Mouse (Mus musculus): ENCODE measurements around the gene Grwd1. TPM values are rescaled to one million over a fixed set of nuclear protein-coding genes. Genes with fewer than 3 reads are reported as not detected.
A peak's percentile ranks its signal among the peaks of the same experiment; 100 is the strongest.

Grwd1 gene
- polyA plus RNA-seq, 1 experiment from 2014 or later = 76.5 TPM

DNA sequence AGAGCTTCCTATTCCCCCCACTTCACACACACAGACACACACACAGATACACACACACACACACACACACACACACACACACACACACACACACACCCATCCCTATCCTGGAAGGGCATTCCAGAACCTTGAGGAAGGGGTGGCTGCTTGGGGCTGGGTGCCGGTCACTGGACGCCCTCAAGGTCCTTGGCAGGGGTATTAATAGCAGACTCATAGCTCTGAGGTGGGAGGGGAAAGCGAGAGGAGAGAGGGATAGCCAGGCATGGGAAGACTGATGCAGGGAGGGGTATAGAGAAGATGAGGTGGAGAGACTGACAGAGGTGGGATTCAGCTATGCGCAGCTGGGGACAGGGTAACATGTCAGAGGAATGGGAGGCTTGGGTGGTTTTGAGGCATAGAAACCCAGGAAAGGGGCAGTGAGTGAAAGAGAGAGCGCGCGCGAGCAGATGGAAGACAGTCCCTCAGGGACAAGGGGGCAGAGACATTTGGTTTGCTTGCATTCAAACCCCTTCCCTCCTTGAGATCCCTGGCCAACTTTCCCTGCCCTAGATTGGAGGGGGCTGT, 38.4 kb upstream of the Grwd1 start:
- H3K27me3 ChIP-seq (ENCODE audit: control insufficient read depth, insufficient read depth, low read length) = peaks cover 37% of the 10 kb centered on the region
- no peaks in the 10 kb centered on the region for H3K9me3 ChIP-seq (ENCODE audit: control insufficient read depth, low read length)
- no peak overlapping the region for H3K4me3 ChIP-seq (ENCODE audit: low read depth, low read length)
- DNase-seq (ENCODE audit: low spot score) = no peak
- peak overlapping the region; percentile 51 for H3K4me2 ChIP-seq (ENCODE audit: low read depth)
- no peak overlapping the region for H3K27ac ChIP-seq (ENCODE audit: low read depth, low read length)
- no peak for ATAC-seq (ENCODE audit: insufficient read depth, low FRiP score, low TSS enrichment)
- H3K9ac ChIP-seq (ENCODE audit: low read length) = 0 out of 2 replicates have a peak overlapping the region, but pooled peaks have one; percentile 29
- no peaks in the 10 kb centered on the region for H3K36me3 ChIP-seq (ENCODE audit: control insufficient read depth, insufficient read depth, low read length)
- peaks cover 25% of the 10 kb centered on the region for H3K4me1 ChIP-seq (ENCODE audit: control insufficient read depth, insufficient read depth, low read length)
- 5% methylated on average over 8 of the region's 8 CpGs for WGBS

DNA sequence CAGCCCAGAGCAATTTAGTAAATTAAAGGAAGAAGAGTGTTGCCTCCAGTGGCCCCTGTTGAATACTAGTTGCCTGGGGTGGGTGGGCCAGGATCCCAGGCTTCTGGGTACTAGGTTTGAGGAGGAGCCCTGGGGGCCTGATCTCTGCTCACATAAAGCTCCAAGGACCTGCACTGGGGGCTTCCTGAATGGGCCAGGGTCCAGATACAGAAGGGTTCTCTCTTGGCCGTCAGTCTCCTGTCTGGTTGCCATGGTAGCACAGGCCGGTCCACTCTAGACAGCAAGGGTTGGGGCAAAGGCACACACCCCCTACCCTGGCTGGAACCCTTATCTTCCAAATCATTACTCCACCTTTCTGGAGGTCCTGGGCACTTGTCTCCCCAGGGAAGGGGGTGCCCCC, 37.1 kb upstream of the Grwd1 start:
- Histone ChIP-seq H3K9ac (ENCODE audit: low read length) (no peak overlapping the region), H3K4me2 (ENCODE audit: low read depth) (no peak overlapping the region), H3K9me3 (ENCODE audit: control insufficient read depth, low read length) (no peaks in the 10 kb centered on the region), H3K4me3 (ENCODE audit: low read depth, low read length) (no peak overlapping the region), H3K27ac (ENCODE audit: low read depth, low read length) (no peak overlapping the region), H3K27me3 (ENCODE audit: control insufficient read depth, insufficient read depth, low read length) (peaks cover 37% of the 10 kb centered on the region), H3K36me3 (ENCODE audit: control insufficient read depth, insufficient read depth, low read length) (no peaks in the 10 kb centered on the region), H3K4me1 (ENCODE audit: control insufficient read depth, insufficient read depth, low read length) (peaks cover 18% of the 10 kb centered on the region)
- ATAC-seq (ENCODE audit: insufficient read depth, low FRiP score, low TSS enrichment) (no peak), DNase-seq (ENCODE audit: low spot score) (no peak)
- 13% methylated on average over 2 of the region's 2 CpGs for WGBS

DNA sequence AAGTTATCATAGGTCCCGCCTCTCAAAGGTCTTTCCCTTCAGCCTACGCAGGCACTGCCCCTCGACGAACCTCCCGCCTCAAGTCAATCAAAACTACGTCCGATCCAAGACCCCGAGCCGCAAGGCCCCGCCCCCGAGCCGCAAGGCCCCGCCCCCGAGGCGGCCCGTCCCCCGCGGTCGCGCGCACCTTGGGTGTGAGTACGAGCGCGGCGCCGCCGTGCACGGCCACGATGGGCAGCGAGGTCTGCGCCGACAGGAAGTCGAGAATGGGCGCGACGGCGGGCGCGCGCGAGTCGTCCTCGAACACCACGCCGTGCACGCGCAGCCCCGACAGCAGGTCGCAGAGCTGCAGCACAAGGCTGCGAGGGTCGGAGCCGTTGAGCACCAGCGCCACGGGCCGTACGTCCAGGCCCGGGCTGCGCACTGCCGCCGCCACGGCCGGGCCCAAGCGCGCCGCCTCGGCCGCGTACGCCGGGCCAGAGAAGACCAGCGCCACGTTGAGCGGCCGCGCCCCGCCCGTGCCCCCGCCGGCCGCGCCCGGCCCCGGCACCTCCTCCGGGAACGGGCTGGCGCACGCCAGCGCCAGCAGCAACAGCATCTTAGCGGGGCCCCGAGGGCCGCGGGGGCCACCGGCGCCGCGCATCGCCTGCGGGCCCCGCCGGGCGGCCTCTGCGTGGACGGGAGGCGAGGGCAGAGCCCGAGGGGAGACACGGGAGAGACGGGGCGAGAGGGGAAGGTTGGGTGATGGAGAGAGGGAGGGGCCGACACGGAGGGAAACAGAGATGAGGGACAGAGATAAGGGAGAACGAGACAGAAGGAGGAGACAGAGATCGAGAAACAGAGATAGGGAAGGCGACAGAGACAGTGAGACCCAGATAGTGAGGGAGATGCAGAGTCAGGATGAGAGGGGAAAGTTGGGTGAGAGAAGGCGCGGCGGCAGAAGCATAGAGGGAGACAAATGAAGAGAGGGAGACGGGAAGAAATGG, 35.5 kb upstream of the Grwd1 start:
- Histone ChIP-seq H3K27me3 (ENCODE audit: control insufficient read depth, insufficient read depth, low read length) (peaks cover 36% of the 10 kb centered on the region), H3K4me2 (ENCODE audit: low read depth) (peak overlapping the region; percentile 67), H3K27ac (ENCODE audit: low read depth, low read length) (no peak overlapping the region), H3K9ac (ENCODE audit: low read length) (peak overlapping the region; percentile 71), H3K4me3 (ENCODE audit: low read depth, low read length) (peak overlapping the region; percentile 59), H3K9me3 (ENCODE audit: control insufficient read depth, low read length) (no peaks in the 10 kb centered on the region), H3K4me1 (ENCODE audit: control insufficient read depth, insufficient read depth, low read length) (peaks cover 18% of the 10 kb centered on the region), H3K36me3 (ENCODE audit: control insufficient read depth, insufficient read depth, low read length) (no peaks in the 10 kb centered on the region)
- ATAC-seq (ENCODE audit: insufficient read depth, low FRiP score, low TSS enrichment) (peak; percentile 59), DNase-seq (ENCODE audit: low spot score) (peak; percentile 96)
- WGBS = 1% methylated on average over 113 of the region's 117 CpGs

DNA sequence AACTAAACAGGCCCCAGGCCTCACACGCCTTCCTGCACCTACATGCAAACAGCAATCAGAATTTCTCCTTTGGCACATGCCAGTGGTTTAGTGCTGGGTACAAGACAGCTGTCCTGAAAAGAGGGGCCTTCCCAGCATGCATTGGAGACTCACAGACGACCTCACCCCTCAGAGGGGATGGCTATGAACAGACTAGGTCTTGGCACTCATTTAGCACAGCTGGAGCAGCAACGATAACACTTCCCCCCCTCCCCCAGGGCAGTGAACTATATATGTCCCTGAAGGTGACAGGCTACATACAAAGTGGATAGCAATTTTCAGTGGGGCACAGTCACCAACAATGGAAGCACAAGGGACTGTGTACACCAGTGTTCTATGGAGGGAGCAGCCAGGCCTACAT, 33.7 kb upstream of the Grwd1 start:
- no peak overlapping the region for H3K4me2 ChIP-seq (ENCODE audit: low read depth)
- no peaks in the 10 kb centered on the region for H3K9me3 ChIP-seq (ENCODE audit: control insufficient read depth, low read length)
- 66% methylated on average over 3 of the region's 3 CpGs for WGBS
- H3K27ac ChIP-seq (ENCODE audit: low read depth, low read length) = no peak overlapping the region
- H3K36me3 ChIP-seq (ENCODE audit: control insufficient read depth, insufficient read depth, low read length) = no peaks in the 10 kb centered on the region
- no peak for ATAC-seq (ENCODE audit: insufficient read depth, low FRiP score, low TSS enrichment)
- no peak overlapping the region for H3K4me3 ChIP-seq (ENCODE audit: low read depth, low read length)
- peaks cover 6% of the 10 kb centered on the region for H3K4me1 ChIP-seq (ENCODE audit: control insufficient read depth, insufficient read depth, low read length)
- DNase-seq (ENCODE audit: low spot score) = no peak
- H3K9ac ChIP-seq (ENCODE audit: low read length) = no peak overlapping the region
- peaks cover 19% of the 10 kb centered on the region for H3K27me3 ChIP-seq (ENCODE audit: control insufficient read depth, insufficient read depth, low read length)

DNA sequence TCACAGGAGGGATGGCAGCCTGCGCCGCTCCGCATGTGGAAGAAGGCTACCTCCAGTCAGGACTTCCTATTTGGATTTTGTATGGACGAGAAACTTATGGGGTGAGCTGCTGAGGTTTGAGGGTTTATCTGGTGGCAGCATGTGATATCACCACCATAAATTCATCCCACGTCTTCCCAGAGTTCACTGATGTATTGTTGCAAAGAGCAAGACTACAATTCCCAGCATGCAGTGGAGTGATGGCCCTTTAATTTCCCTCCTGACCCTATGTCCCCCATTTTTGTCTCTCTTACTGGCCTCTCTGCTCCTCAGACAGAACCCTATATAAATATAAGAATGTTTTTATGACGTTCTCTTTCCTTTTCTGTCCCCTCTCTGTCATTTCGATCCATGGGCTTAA, 32.1 kb upstream of the Grwd1 start:
- ATAC-seq (ENCODE audit: insufficient read depth, low FRiP score, low TSS enrichment) (no peak), DNase-seq (ENCODE audit: low spot score) (no peak)
- H3K4me2 ChIP-seq (ENCODE audit: low read depth) = no peak overlapping the region
- 90% methylated on average over 7 of the region's 7 CpGs for WGBS
- no peaks in the 10 kb centered on the region for H3K9me3 ChIP-seq (ENCODE audit: control insufficient read depth, low read length)
- H3K27ac ChIP-seq (ENCODE audit: low read depth, low read length) = no peak overlapping the region
- no peaks in the 10 kb centered on the region for H3K36me3 ChIP-seq (ENCODE audit: control insufficient read depth, insufficient read depth, low read length)
- H3K9ac ChIP-seq (ENCODE audit: low read length) = no peak overlapping the region
- peaks cover 2% of the 10 kb centered on the region for H3K4me1 ChIP-seq (ENCODE audit: control insufficient read depth, insufficient read depth, low read length)
- H3K4me3 ChIP-seq (ENCODE audit: low read depth, low read length) = no peak overlapping the region
- H3K27me3 ChIP-seq (ENCODE audit: control insufficient read depth, insufficient read depth, low read length) = peaks cover 9% of the 10 kb centered on the region

DNA sequence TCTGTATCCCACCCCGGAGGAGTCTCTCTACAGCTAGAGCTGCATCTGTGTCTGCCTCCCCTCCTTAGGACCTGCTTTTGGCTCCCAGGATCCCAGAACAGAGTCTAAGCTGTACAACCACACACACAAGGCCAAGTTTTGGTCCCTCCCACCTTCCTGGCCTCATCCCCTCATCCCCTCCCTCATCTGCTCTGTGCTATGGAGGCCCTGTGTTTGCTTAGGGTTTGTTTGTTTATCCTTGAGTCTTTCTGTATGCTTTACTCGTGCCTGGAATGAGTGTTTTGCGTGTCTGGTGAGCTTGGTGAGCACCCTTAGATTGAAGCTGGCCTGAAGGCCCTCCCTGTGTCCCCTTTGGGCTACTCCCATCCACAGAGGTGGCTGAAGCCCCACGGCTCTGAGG, 28.3 kb upstream of the Grwd1 start:
- ATAC-seq (ENCODE audit: insufficient read depth, low FRiP score, low TSS enrichment) (no peak), DNase-seq (ENCODE audit: low spot score) (no peak)
- H3K27ac ChIP-seq (ENCODE audit: low read depth, low read length) = no peak overlapping the region
- H3K4me1 ChIP-seq (ENCODE audit: control insufficient read depth, insufficient read depth, low read length) = no peaks in the 10 kb centered on the region
- no peaks in the 10 kb centered on the region for H3K36me3 ChIP-seq (ENCODE audit: control insufficient read depth, insufficient read depth, low read length)
- H3K27me3 ChIP-seq (ENCODE audit: control insufficient read depth, insufficient read depth, low read length) = peaks cover 10% of the 10 kb centered on the region; the same call in 1 of the 2 replicates
- H3K9me3 ChIP-seq (ENCODE audit: control insufficient read depth, low read length) = no peaks in the 10 kb centered on the region
- no peak overlapping the region for H3K9ac ChIP-seq (ENCODE audit: low read length)
- 63% methylated on average over 4 of the region's 4 CpGs for WGBS
- H3K4me3 ChIP-seq (ENCODE audit: low read depth, low read length) = no peak overlapping the region
- H3K4me2 ChIP-seq (ENCODE audit: low read depth) = no peak overlapping the region

DNA sequence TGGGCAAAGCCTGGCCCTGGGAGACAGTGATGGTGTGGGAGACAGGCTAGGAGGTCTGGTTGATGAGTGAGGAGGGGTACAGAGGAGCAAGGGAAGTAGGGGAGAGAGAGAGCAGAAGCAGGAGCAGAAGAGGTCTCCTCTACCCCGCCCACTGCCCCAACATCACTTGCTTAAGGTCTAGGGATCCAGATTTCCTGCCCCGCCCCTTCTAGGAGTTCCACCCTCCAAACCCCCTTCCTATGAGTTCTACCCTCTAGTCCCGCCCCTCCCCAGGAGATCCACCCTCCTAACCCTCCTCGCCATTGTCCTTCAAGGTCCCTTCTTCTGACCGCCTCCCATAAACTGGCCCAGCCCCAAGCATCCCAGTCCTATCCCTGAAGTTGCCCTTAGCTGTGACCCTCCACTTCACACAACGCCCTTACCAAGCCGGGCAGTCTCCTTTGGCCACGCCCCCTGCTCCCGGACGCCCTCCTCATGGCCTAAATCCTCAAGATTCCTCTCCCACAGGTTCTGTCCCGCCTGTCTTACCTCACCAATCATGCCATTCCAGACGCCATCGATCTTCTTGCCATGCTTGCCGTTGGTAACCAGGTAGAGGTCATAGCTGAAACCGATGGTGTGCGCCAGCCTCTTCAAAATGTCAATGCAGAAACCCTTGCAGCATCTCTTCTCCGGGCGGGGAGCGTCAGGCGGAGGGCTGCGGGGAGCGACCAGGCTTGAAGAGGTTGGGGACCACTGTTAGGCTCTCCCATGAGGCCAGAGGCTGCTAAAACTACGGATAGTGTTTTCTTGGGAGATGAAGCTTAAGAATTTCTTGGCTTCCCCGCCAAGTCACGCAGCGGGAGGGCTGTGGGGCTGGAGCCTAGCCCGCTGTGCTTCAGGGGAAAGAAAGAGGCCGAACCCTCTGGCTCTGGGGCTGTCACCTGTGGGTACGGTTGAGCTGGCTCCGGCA, 26.5 kb upstream of the Grwd1 start:
- peak overlapping the region; percentile 31 for H3K4me3 ChIP-seq (ENCODE audit: low read depth, low read length)
- no peak for ATAC-seq (ENCODE audit: insufficient read depth, low FRiP score, low TSS enrichment)
- H3K9ac ChIP-seq (ENCODE audit: low read length) = peak overlapping the region; percentile 42
- DNase-seq (ENCODE audit: low spot score) = no peak
- peak overlapping the region; percentile 54 for H3K4me2 ChIP-seq (ENCODE audit: low read depth)
- H3K36me3 ChIP-seq (ENCODE audit: control insufficient read depth, insufficient read depth, low read length) = no peaks in the 10 kb centered on the region
- no peaks in the 10 kb centered on the region for H3K9me3 ChIP-seq (ENCODE audit: control insufficient read depth, low read length)
- H3K4me1 ChIP-seq (ENCODE audit: control insufficient read depth, insufficient read depth, low read length) = no peaks in the 10 kb centered on the region
- no peak overlapping the region for H3K27ac ChIP-seq (ENCODE audit: low read depth, low read length)
- peaks cover 10% of the 10 kb centered on the region; the same call in 1 of the 2 replicates for H3K27me3 ChIP-seq (ENCODE audit: control insufficient read depth, insufficient read depth, low read length)
- WGBS = 2% methylated on average over 30 of the region's 30 CpGs

DNA sequence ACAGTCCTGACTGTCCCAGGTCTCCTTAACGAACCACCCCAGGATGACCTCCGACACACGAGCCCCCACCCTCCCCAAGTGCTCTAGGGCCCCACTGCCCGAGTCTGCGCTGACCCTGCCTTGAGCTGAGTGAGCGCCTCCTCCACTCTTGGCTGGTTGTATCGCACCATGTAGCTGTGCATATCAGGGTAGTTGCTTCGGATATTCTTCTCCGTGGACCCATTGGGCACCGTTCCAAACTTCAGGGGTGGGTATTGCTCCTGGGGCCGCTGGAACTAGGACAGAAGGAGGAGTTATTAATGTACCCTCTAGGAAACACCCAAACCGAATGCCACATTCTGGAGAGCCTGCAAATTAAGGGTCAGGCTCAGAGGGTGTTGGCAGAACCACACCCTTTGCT, 22.3 kb upstream of the Grwd1 start:
- DNase-seq (ENCODE audit: low spot score) (no peak), ATAC-seq (ENCODE audit: insufficient read depth, low FRiP score, low TSS enrichment) (no peak)
- H3K4me2 ChIP-seq (ENCODE audit: low read depth) = no peak overlapping the region
- H3K4me1 ChIP-seq (ENCODE audit: control insufficient read depth, insufficient read depth, low read length) = no peaks in the 10 kb centered on the region
- H3K9me3 ChIP-seq (ENCODE audit: control insufficient read depth, low read length) = no peaks in the 10 kb centered on the region
- WGBS = 86% methylated on average over 12 of the region's 12 CpGs
- no peak overlapping the region for H3K9ac ChIP-seq (ENCODE audit: low read length)
- no peaks in the 10 kb centered on the region for H3K36me3 ChIP-seq (ENCODE audit: control insufficient read depth, insufficient read depth, low read length)
- H3K4me3 ChIP-seq (ENCODE audit: low read depth, low read length) = no peak overlapping the region
- H3K27ac ChIP-seq (ENCODE audit: low read depth, low read length) = no peak overlapping the region
- H3K27me3 ChIP-seq (ENCODE audit: control insufficient read depth, insufficient read depth, low read length) = peaks cover 7% of the 10 kb centered on the region; the same call in 1 of the 2 replicates
